Mouse (Mus musculus) heart, embryonic 10.5 days (tissue): ENCODE results near the gene Wfikkn2. TPM values are rescaled to one million over a fixed set of nuclear protein-coding genes. Genes with fewer than 3 reads are reported as not detected.
A peak's percentile ranks its signal among the peaks of the same experiment; 100 is the strongest.

ENCODE experiments used
- DNase-seq: peaks from one replicate; pipeline ENCODE4 v3.0.0-alpha.2; 2017; ENCODE audit warnings: low spot score
- H3K27ac ChIP-seq: fragments of 300-500 bp; sonication (generic); 2 replicates; pipeline ENCODE4 v1.5.1; 2016; ENCODE audit warnings: mild to moderate bottlenecking
- H3K27me3 ChIP-seq: fragments of 300-500 bp; sonication (generic); 2 replicates; pipeline ENCODE4 v1.6.1; 2016; ENCODE audit warnings: mild to moderate bottlenecking; ENCODE audit not compliant: poor library complexity, insufficient read depth, severe bottlenecking
- H3K36me3 ChIP-seq: fragments of 300-500 bp; sonication (generic); 2 replicates; pipeline ENCODE4 v1.6.1; 2016; ENCODE audit warnings: mild to moderate bottlenecking, moderate library complexity
- H3K4me1 ChIP-seq: fragments of 300-500 bp; sonication (generic); 2 replicates; pipeline ENCODE4 v1.6.1; 2016; ENCODE audit warnings: mild to moderate bottlenecking
- H3K4me3 ChIP-seq: fragments of 300-500 bp; sonication (generic); 2 replicates; pipeline ENCODE4 v1.5.1; 2016; ENCODE audit warnings: mild to moderate bottlenecking, moderate library complexity
- H3K9me3 ChIP-seq: fragments of 300-500 bp; sonication (generic); 2 replicates; pipeline ENCODE4 v1.6.1; 2016; ENCODE audit warnings: mild to moderate bottlenecking, moderate library complexity
- WGBS: fragments of 180-500 bp; shearing (Covaris S2); methylation state at CpG from one replicate; pipeline ENCODE4 v1.1.7; 2016; 5-methylcytosine and 5-hydroxymethylcytosine counted together
- polyA plus RNA-seq: library from polyadenylated mRNA; unstranded; fragments of >200 nt; fragmentation: Nextera tagmentation; extraction: Ambion mirVana; gene quantifications from 2 replicates; pipeline ENCODE4 v1.2.1, GENCODE M21; 2016

Gene Wfikkn2
- polyA plus RNA-seq, result 0.59 and 1.7 TPM in 2 replicates

DNA sequence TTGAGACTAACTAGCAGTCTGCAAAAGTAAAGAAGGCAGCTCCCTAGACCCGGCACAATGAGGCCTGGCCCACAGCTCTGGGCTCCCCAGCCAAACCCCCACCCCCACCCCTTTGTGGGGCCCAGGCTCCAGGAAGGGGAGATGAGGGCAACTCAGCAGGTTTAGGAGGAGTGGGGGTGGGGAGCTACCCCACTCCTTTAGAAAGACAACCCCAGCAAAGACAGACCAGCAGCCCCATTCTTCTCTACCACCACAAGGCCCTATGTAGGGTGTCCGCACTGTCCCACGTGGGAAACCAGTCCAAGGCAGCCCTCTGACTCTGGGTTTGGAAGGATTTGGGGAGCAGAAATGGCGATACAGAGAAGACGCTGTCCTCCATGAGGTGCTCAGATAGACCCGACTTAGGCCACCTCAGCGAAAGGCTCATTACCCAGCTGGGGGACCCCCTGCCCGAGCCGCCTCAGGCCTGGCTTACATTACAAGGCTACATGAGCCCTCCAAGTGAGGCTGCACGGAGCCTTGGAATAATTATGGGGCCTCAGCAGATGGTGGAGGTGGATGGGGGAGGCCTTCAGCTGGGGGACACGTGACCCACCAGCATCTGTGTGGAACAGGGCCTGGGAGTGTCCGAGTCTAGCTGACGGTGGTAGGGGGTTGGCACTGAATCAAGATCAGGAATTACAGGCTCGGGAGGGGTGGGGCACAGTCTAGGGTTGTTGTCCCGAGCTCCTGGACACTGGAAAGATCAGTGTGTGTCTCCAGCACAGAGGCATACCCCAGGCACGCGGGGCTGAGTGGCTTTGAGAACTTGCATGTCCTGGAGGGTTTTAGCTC lies at the start of gene Wfikkn2:
Gene Wfikkn2, minus strand, starts transcription at position 51 of the 834 bp plus-strand sequence.
- Histone ChIP-seq H3K27ac (0 out of 2 replicates have a peak within 1 kb of the TSS, but pooled peaks have one; percentile 6), H3K4me3 (no peak within 1 kb of the TSS), H3K36me3 (no peaks in the 10 kb centered on the region), H3K9me3 (no peaks in the 10 kb centered on the region), H3K27me3 (peaks cover 34% of the 10 kb centered on the region), H3K4me1 (peaks cover 30% of the 10 kb centered on the region)
- DNase-seq, result no peak
- WGBS, result 60% methylated on average over 17 of the region's 17 CpGs

DNA sequence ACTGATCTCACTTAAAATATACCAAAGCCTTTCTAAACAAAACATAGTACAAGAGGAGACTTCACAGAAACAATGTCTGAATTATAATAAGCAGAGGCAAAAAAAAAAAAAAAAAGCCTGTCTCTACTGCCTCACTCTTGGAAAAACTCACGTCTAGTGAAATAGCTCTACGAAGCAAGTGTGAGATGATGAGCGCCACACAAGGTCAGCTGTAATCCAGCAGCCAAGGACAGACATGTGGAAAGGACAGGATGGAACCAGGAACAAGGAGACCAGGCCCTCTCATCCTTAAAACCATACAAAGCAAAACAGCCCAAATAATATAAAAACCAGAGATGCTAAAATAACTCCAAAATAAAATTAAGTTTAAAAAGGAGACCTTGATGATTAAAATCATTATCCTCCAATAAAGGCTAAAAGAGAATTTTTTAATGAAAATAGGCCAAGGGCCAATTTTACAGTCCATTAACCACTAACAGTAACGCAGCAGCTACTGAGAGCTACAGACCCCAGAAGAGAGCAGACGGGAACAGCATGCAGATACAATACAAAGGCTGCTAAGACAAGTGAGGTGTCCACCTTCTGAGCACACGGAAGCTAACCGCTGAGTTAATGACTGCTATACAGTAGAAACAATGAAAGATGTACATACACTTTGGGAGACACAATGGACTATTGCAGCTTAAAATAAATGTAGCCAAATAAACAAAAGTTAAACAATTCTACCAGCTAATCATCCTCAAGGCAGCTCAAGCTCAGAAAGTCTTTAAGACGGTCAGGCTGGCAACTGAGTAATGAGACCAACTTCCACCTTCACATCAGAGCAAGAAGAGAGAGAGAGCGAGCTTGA lies 49.4 kb upstream of the Wfikkn2 start:
- no peaks in the 10 kb centered on the region for H3K9me3 ChIP-seq
- peaks cover 99% of the 10 kb centered on the region for H3K36me3 ChIP-seq
- no peaks in the 10 kb centered on the region for H3K4me1 ChIP-seq
- H3K27me3 ChIP-seq, result no peaks in the 10 kb centered on the region
- no peak for DNase-seq
- no peak overlapping the region for H3K27ac ChIP-seq
- WGBS, result 83% methylated on average over 9 of the region's 9 CpGs
- H3K4me3 ChIP-seq, result no peak overlapping the region

- Histone ChIP-seq H3K27me3 (no peaks in the 10 kb centered on the region), H3K4me1 (no peaks in the 10 kb centered on the region), H3K9me3 (no peaks in the 10 kb centered on the region), H3K36me3 (peaks cover 98% of the 10 kb centered on the region), H3K4me3 (no peak overlapping the region), H3K27ac (no peak overlapping the region)
- DNase-seq, result no peak
- WGBS, result 80% methylated on average over 10 of the region's 10 CpGs
Measured at GRCm38 (mm10) chr11:94290062-94290740, 44.4 kb upstream of the Wfikkn2 start.

DNA sequence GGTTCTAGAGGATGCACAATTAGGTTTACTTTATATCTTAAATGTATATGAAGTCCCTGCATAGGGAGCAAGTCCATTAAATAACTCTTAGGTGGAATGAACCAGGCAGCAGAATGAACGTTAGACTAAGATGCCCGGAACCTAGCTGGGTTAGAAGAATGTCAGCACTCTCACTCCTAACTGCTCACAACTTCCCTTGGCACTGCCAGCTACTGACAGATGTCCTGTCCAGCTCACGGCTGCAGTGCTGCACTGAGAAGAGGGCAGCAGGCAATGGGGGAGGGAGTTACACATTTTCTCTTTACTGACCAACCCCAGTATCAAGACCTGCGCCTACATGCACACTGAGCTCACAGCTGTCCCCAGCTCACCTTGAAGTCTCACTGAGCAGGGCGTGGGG lies 41.3 kb upstream of the Wfikkn2 start:
- 88% methylated on average over 5 of the region's 5 CpGs for whole genome bisulfite sequencing
- no peak overlapping the region for H3K4me3 ChIP-seq
- no peaks in the 10 kb centered on the region for H3K9me3 ChIP-seq
- DNase-seq, result no peak
- H3K27me3 ChIP-seq, result no peaks in the 10 kb centered on the region
- no peak overlapping the region for H3K27ac ChIP-seq
- no peaks in the 10 kb centered on the region for H3K4me1 ChIP-seq
- H3K36me3 ChIP-seq, result peaks cover 84% of the 10 kb centered on the region

GRCm38 (mm10) chr11:94285886-94286574 lies 40.2 kb upstream of the Wfikkn2 start:
- DNase-seq, result no peak
- Histone ChIP-seq H3K27ac (no peak overlapping the region), H3K4me1 (peaks cover 8% of the 10 kb centered on the region), H3K9me3 (no peaks in the 10 kb centered on the region), H3K36me3 (peaks cover 76% of the 10 kb centered on the region), H3K4me3 (no peak overlapping the region), H3K27me3 (no peaks in the 10 kb centered on the region)
- WGBS, result 91% methylated on average over 11 of the region's 11 CpGs

DNA sequence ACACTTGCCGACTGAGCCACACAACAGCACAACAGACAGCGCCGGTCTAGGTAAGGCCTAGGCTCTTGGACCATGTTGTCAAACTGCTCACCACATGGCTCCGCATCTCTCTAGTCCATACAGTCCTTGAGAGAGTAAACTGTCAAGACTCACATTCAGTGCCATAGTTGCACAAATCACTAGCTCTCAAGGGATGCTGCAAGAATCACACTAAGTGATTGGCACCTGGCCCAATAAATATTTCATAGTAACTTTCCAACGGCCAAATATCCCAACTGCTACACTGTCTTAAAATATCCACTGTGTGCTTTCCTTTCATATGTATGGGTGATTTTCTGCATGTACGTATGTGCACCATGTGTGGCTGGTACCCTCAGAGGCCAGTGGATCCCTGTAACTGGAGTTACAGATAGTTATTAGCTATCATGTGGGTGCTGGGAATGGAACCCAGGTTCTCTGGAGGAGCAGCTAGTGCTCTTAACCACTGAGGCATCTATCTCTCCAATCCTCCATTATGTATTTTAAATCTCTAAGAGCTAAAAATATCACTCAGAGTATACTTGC lies 37.8 kb upstream of the Wfikkn2 start:
- 94% methylated on average over 6 of the region's 6 CpGs for WGBS
- Histone ChIP-seq H3K27ac (no peak overlapping the region), H3K9me3 (no peaks in the 10 kb centered on the region), H3K4me1 (peaks cover 14% of the 10 kb centered on the region), H3K27me3 (no peaks in the 10 kb centered on the region), H3K36me3 (peaks cover 51% of the 10 kb centered on the region), H3K4me3 (no peak overlapping the region)
- no peak for DNase-seq

- Histone ChIP-seq H3K27me3 (no peaks in the 10 kb centered on the region), H3K36me3 (peaks cover 38% of the 10 kb centered on the region), H3K9me3 (no peaks in the 10 kb centered on the region), H3K4me3 (no peak overlapping the region), H3K27ac (no peak overlapping the region), H3K4me1 (peaks cover 14% of the 10 kb centered on the region)
- DNase-seq, result no peak
- WGBS, result 62% methylated on average over 5 of the region's 5 CpGs
Measured at GRCm38 (mm10) chr11:94282291-94282690, 36.5 kb upstream of the Wfikkn2 start.

DNA sequence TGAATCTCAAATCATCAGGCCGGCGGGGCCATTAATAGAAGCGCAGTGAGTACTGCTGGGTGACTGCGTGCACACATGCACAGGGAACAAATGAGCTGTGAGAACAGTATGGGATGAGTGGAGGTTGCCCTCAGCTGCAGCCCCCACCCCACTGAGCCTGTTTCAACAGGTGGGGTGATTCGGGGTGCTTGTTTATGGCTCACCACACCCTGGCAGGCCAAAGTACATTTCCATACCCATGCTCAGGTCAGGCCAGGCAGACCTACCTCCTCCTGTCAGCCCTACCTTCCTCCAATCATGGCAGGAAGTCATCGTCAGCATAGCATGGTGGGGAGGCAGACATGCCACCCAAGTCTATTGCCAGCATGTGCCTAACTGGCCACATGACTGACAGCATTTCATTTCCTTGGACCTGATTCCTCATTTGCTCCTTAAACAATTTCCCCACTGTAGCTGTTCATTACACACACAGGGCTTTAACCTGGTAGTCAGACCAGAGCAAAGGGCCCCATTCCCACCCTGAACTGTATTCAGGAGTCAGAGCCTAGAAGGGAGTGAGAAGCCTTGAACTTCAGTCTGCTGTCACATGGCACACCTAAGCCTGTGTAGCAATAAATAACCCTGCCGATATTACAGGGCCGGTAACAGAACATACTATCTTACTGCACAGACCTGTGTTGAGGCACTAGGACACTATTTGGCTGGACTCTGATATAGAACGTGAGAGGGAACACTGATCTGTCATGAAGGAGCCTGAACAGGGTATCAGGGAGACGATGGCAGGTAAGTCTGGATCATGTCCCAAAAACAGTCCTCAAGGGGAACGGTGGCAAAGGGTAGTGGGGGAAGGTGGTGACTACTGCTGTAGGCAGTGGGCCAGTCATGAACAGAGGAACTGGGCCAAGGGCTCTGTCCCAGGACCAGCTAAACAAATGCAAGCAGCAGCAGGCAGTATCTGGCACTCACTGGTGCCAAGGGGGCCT lies 35.7 kb upstream of the Wfikkn2 start, which contains the start of gene Gm21885:
Gene Gm21885, plus strand, starts transcription at position 675 of the 983 bp plus-strand sequence.
- Histone ChIP-seq H3K27ac (no peak within 1 kb of the TSS), H3K27me3 (no peaks in the 10 kb centered on the region), H3K4me1 (peaks cover 19% of the 10 kb centered on the region), H3K36me3 (peaks cover 31% of the 10 kb centered on the region), H3K4me3 (no peak within 1 kb of the TSS), H3K9me3 (no peaks in the 10 kb centered on the region)
- DNase-seq, result no peak
- 76% methylated on average over 11 of the region's 11 CpGs for WGBS

DNA sequence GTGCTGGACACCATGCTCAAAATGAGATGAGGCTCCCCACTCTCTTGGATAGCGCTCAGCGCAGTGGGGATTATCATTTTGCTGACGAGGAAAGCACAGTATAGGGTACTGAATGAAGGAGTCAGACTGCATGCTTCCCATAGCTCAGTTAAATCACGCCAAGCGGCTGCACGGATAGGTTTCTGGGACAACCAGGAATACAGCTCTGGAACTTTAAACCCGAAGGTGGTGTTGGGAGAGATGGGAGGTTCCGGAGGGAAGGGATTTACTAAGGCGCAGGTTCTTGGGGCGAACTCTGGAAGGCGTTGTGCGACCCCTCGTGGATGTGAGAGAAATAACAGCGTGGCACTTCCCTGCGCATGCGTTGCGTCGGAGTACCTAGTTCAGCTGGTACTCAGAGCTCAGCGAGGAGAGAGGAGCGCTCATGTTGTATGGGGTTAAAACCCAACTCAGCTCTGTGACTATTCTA lies 31.1 kb upstream of the Wfikkn2 start:
- H3K27ac ChIP-seq, result peak overlapping the region; percentile 62
- peak; percentile 93 for DNase-seq
- H3K9me3 ChIP-seq, result no peaks in the 10 kb centered on the region
- WGBS, result 11% methylated on average over 20 of the region's 20 CpGs
- peaks cover 2% of the 10 kb centered on the region; the same call in 1 of the 2 replicates for H3K36me3 ChIP-seq
- H3K27me3 ChIP-seq, result no peaks in the 10 kb centered on the region
- peak overlapping the region; percentile 51 for H3K4me3 ChIP-seq
- H3K4me1 ChIP-seq, result peaks cover 41% of the 10 kb centered on the region

- Histone ChIP-seq H3K27ac (no peak overlapping the region), H3K27me3 (no peaks in the 10 kb centered on the region), H3K4me1 (peaks cover 31% of the 10 kb centered on the region), H3K9me3 (no peaks in the 10 kb centered on the region), H3K36me3 (no peaks in the 10 kb centered on the region), H3K4me3 (no peak overlapping the region)
- DNase-seq, result no peak
- 73% methylated on average over 2 of the region's 2 CpGs for WGBS
Measured at GRCm38 (mm10) chr11:94275686-94276085, 29.9 kb upstream of the Wfikkn2 start.

DNA sequence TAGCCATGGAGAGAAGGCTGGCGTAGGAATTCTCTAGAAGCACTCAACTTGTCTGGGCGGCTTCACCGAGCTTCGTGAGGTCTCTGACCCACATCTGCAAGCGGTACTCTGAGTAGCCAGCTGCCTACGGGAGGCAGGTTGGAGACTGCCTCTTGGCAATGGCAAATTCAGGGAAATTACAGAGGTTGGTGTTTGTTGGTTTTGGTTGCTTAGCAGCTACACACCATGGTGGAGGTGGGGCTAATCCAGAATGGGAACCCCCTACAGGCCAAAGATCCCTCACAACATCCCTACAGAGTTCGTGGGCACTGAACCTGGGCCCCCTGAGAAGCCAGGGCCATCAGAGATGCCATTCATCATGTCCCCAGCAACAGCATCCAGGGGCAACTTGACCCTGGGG lies 29.4 kb upstream of the Wfikkn2 start:
- no peaks in the 10 kb centered on the region for H3K9me3 ChIP-seq
- no peaks in the 10 kb centered on the region for H3K27me3 ChIP-seq
- DNase-seq, result no peak
- no peak overlapping the region for H3K4me3 ChIP-seq
- H3K36me3 ChIP-seq, result no peaks in the 10 kb centered on the region
- H3K4me1 ChIP-seq, result peaks cover 29% of the 10 kb centered on the region
- peak overlapping the region; percentile 84; the same call in 1 of the 2 replicates for H3K27ac ChIP-seq
- 79% methylated on average over 7 of the region's 7 CpGs for WGBS
